Comparison of ENCODE assay signal across 9 mouse cellular contexts in the genomic region with DNA sequence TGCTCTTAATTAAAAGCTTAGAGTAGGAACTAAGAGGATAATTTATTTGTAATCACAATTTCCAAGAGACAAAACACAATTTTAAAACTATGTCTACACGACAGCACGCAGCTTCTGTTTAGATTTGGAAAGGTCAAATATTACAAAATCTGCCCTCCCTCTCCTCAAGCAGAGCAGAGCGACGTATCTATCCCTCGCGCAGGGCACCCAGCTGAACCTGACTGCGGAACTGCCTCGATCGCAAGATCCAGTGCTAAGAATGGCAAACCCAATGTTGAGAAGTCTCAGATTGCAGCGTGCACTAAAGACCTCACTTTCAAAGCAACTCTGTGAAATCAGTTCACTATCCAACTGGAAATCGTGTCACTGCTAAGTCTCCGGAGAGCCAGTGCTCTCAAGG. TPM values are rescaled to one million over a fixed set of nuclear protein-coding genes. Genes with fewer than 3 reads are reported as not detected.
A peak's percentile ranks its signal among the peaks of the same experiment; 100 is the strongest.
DNase-seq lines count a peak whose midpoint lies in the region; ATAC-seq lines count a peak whose summit lies in the region.
"Had no signal": no experiment of that assay in that cellular context is flagged by ENCODE, and none has a peak within 500 bp of the region (broad histone marks: within the 10 kb centered on the region; RNA-seq: fewer than 3 reads in every experiment).

No protein-coding gene starts in this region.

- peaks cover 42% of the 10 kb centered on the region for H3K4me1 ChIP-seq in kidney, embryonic 15.5 days
- H3K4me1 ChIP-seq in embryonic facial prominence, embryonic 14.5 days (ENCODE audit: control insufficient read depth, insufficient read depth, low read length) = peaks cover 17% of the 10 kb centered on the region
- H3K4me1 ChIP-seq in intestine, embryonic 14.5 days (replicated peaks; ENCODE audit: control insufficient read depth, insufficient read depth, low read length) = peaks cover 34% of the 10 kb centered on the region

- 32% methylated on average over 12 of the region's 12 CpGs for WGBS in kidney, embryonic 15.5 days
- 61% methylated on average over 12 of the region's 12 CpGs for WGBS in embryonic facial prominence, embryonic 14.5 days
- WGBS in intestine, embryonic 14.5 days = 46% methylated on average over 12 of the region's 12 CpGs

- H3K9ac ChIP-seq in kidney, embryonic 15.5 days = peak overlapping the region; percentile 91
- peak overlapping the region; percentile 91 for H3K9ac ChIP-seq in embryonic facial prominence, embryonic 14.5 days (ENCODE audit: low read depth, low read length)
- H3K9ac ChIP-seq in intestine, embryonic 14.5 days (ENCODE audit: low read length) = peak overlapping the region; percentile 91

- no peaks in the 10 kb centered on the region for H3K36me3 ChIP-seq in kidney, embryonic 15.5 days
- no peaks in the 10 kb centered on the region for H3K36me3 ChIP-seq in embryonic facial prominence, embryonic 14.5 days (ENCODE audit: control insufficient read depth, insufficient read depth, low read length)
- no peaks in the 10 kb centered on the region for H3K36me3 ChIP-seq in intestine, embryonic 14.5 days (ENCODE audit: control insufficient read depth, insufficient read depth, low read length)

- H3K4me2 ChIP-seq in kidney, embryonic 15.5 days = peak overlapping the region; percentile 74
- H3K4me2 ChIP-seq in embryonic facial prominence, embryonic 14.5 days (ENCODE audit: low read depth, low read length) = peak overlapping the region; percentile 87
- H3K4me2 ChIP-seq in intestine, embryonic 14.5 days (ENCODE audit: low read length) = peak overlapping the region; percentile 71

- H3K27ac ChIP-seq in kidney, embryonic 15.5 days = peak overlapping the region; percentile 97
- H3K27ac ChIP-seq in embryonic facial prominence, embryonic 14.5 days (replicated peaks; ENCODE audit: low read depth, low read length) = peak overlapping the region; percentile 35; the same call in 1 of the 2 replicates
- peak overlapping the region; percentile 36; the same call in 1 of the 2 replicates for H3K27ac ChIP-seq in intestine, embryonic 14.5 days (ENCODE audit: low read depth)

- no peaks in the 10 kb centered on the region for H3K9me3 ChIP-seq in kidney, embryonic 15.5 days (replicated peaks)
- H3K9me3 ChIP-seq in embryonic facial prominence, embryonic 14.5 days (ENCODE audit: control insufficient read depth, low read length) = no peaks in the 10 kb centered on the region
- no peaks in the 10 kb centered on the region for H3K9me3 ChIP-seq in intestine, embryonic 14.5 days (ENCODE audit: control insufficient read depth, low read length)

- ATAC-seq in kidney, embryonic 15.5 days (replicated peaks; ENCODE audit: low FRiP score) = no peak
- ATAC-seq in embryonic facial prominence, embryonic 14.5 days (ENCODE audit: low read depth) = no peak
- ATAC-seq in intestine, embryonic 14.5 days (replicated peaks; ENCODE audit: low FRiP score, low TSS enrichment, low read depth) = no peak
- ATAC-seq in monocyte, adult 5-6 weeks (replicated peaks; ENCODE audit: insufficient number of reproducible peaks, low FRiP score, low TSS enrichment, poor library complexity, severe bottlenecking) = peak; percentile 42; the same call in 1 of the 2 replicates
- ATAC-seq: Patski had no signal

- DNase-seq in kidney, adult 9 months = no peak
- no peak for DNase-seq in embryonic facial prominence, embryonic 14.5 days (ENCODE audit: low spot score)
- DNase-seq in intestine, embryonic 14.5 days (ENCODE audit: low spot score) = no peak
- no peak for DNase-seq in layer of hippocampus, postnatal 36 days
- DNase-seq in cerebellum, adult 18-20 months = no peak
- no peak for DNase-seq in spleen, postnatal 10 days (ENCODE audit: low spot score in 2 of 2)

- H3K27me3 ChIP-seq in kidney, embryonic 15.5 days = no peaks in the 10 kb centered on the region
- H3K27me3 ChIP-seq in embryonic facial prominence, embryonic 14.5 days (replicated peaks; ENCODE audit: control insufficient read depth, insufficient read depth, low read length) = no peaks in the 10 kb centered on the region
- no peaks in the 10 kb centered on the region for H3K27me3 ChIP-seq in intestine, embryonic 14.5 days (replicated peaks; ENCODE audit: control insufficient read depth, insufficient read depth, low read length)
- H3K27me3 ChIP-seq: Patski had no signal

- H3K4me3 ChIP-seq in kidney, embryonic 15.5 days (replicated peaks) = peak overlapping the region; percentile 98
- peak overlapping the region; percentile 94 for H3K4me3 ChIP-seq in embryonic facial prominence, embryonic 14.5 days (ENCODE audit: low read depth, low read length)
- peak overlapping the region; percentile 99 for H3K4me3 ChIP-seq in intestine, embryonic 14.5 days (ENCODE audit: low read depth, low read length)

RNA-seq across cellular contexts. Expression of a gene that starts 2.0 kb away (rescaled TPM):
- 31.9 and 40.0 TPM in 2 replicates for polyA plus RNA-seq in kidney, embryonic 15.5 days (2015; fragmentation: Nextera tagmentation; extraction: Ambion mirVana)
- polyA plus RNA-seq in embryonic facial prominence, embryonic 14.5 days (2014; fragmentation: Nextera tagmentation; extraction: Ambion mirVana) = 37.7 and 41.5 TPM in 2 replicates
- polyA plus RNA-seq in intestine, embryonic 14.5 days (2014; fragmentation: Nextera tagmentation; extraction: Ambion mirVana) = 48.2 and 49.0 TPM in 2 replicates
- 37.5 to 41.2 TPM (median 40.7 TPM) in 3 replicates for total RNA-seq in monocyte, adult 5-6 weeks (2017)
- total RNA-seq in layer of hippocampus, postnatal 36 days (2021) = 100 to 1,000 TPM; 112 to 115 TPM

RNA-seq across cellular contexts. Expression of a gene that starts 31.1 kb away (rescaled TPM):
- polyA plus RNA-seq in kidney, embryonic 15.5 days (2015; fragmentation: Nextera tagmentation; extraction: Ambion mirVana) = 5.5 and 7.0 TPM in 2 replicates
- 5.5 and 5.8 TPM in 2 replicates for polyA plus RNA-seq in embryonic facial prominence, embryonic 14.5 days (2014; fragmentation: Nextera tagmentation; extraction: Ambion mirVana)
- polyA plus RNA-seq in intestine, embryonic 14.5 days (2014; fragmentation: Nextera tagmentation; extraction: Ambion mirVana) = 1.3 and 2.9 TPM in 2 replicates
- total RNA-seq in monocyte, adult 5-6 weeks (2017) = not detected in 3 replicates
- 1 to 10 TPM in 1 of 2 experiments, not detected in 1; 1.2 TPM for total RNA-seq in layer of hippocampus, postnatal 36 days (2021)
- polyA plus RNA-seq: Patski had no signal

RNA-seq across cellular contexts. Expression of a gene that starts 41.3 kb away (rescaled TPM):
- polyA plus RNA-seq in kidney, embryonic 15.5 days (2015; fragmentation: Nextera tagmentation; extraction: Ambion mirVana) = 16.8 and 17.8 TPM in 2 replicates
- polyA plus RNA-seq in embryonic facial prominence, embryonic 14.5 days (2014; fragmentation: Nextera tagmentation; extraction: Ambion mirVana) = 8.7 and 9.4 TPM in 2 replicates
- 8.5 and 10.2 TPM in 2 replicates for polyA plus RNA-seq in intestine, embryonic 14.5 days (2014; fragmentation: Nextera tagmentation; extraction: Ambion mirVana)
- 1.1 TPM in 1 of 3 replicates, not detected in the others for total RNA-seq in monocyte, adult 5-6 weeks (2017)
- 1 to 10 TPM; 3.3 to 5.5 TPM for total RNA-seq in layer of hippocampus, postnatal 36 days (2021)

Comparison
In these comparisons a context has a peak if more than half of its experiments do, and no peak if none do; other contexts are left out.
1. H3K27ac ChIP-seq: peak in every context shown above with its lines; median percentile 97 in kidney, embryonic 15.5 days; 36 in intestine, embryonic 14.5 days; 35 in embryonic facial prominence, embryonic 14.5 days.